Mouse (Mus musculus) megakaryocyte, embryonic 14.5 days (primary cell): ENCODE data around the gene Spocd1.

Experiments
- FLI1 ChIP-seq: IDR thresholded peaks from 2 replicates; pipeline ENCODE4 v1.6.1; 2012; ENCODE audit warnings: low read length, inconsistent platforms, mixed read lengths
- GATA1 ChIP-seq: IDR thresholded peaks from 3 replicates; pipeline ENCODE4 v1.6.1; 2012; ENCODE audit warnings: mixed read lengths, low read length, inconsistent platforms, borderline replicate concordance

DNA sequence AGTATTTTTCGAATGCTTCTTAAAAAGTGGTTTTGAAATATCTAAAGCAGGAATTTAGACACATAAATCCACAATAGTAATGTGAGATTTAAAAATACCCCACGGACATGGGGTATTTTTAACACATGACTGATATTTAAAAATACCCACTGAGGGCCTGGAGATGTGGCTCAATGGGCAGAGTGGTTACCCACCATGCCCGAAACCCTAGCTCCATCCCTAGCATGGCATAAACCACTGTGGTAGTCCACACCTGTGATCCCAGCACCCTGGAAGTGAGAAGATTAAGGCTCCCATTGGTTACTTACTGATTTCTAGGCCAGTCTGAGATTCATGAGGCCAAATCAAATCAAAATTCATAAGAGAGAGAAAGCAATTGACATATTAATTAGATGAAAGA, 2.0 kb upstream of the Spocd1 start:
- TF ChIP-seq GATA1 (no peak), FLI1 (no peak)
